Comparison of ENCODE assay signal across 29 mouse cellular contexts in the genomic region with DNA sequence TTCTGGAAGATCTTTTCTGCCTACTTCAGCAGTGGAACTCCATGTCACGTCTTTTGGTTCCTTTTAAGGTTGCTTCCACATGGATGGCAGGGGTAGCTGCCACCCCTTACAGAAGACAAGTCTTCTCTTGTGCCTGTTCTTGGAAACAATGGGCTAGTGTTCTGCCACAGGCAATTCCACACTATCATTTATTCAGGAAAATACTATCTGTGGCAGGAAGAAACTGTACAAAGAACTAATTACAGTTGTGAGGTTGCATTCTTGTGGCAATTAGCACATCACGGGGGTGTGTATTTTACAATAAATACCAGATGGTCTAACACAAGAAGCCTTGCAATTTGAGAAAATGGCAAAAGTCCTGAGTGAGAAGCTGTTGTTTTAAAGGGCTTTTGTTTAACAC.
DNase-seq lines count a peak whose midpoint lies in the region; ATAC-seq lines count a peak whose summit lies in the region.
"Had no signal": no experiment of that assay in that cellular context is flagged by ENCODE, and none has a peak within 500 bp of the region (broad histone marks: within the 10 kb centered on the region; RNA-seq: fewer than 3 reads in every experiment).

No protein-coding gene starts in this region.

- DNase-seq in forebrain, embryonic 11.5 days (ENCODE audit: low spot score), result no peak
- no peak for DNase-seq in forebrain, embryonic 10.5 days (ENCODE audit: extremely low spot score, low spot score)
- DNase-seq in brain, adult 2 months (ENCODE audit: low read depth, low spot score), result peak; percentile 75
- DNase-seq in retina, embryonic 14.5 days (ENCODE audit: low spot score), result peak; percentile 50
- DNase-seq in ovary, adult 18-20 months (ENCODE audit: low spot score), result no peak
- no peak for DNase-seq in left cerebral cortex, postnatal 14 days (ENCODE audit: low spot score in 2 of 2)
- no peak for DNase-seq in frontal cortex, postnatal 10 days (ENCODE audit: low spot score in 2 of 2)
- DNase-seq: adrenal gland, postnatal 25 days; cerebellum, adult 11 months; cerebellum, postnatal 10 days; gastrocnemius, postnatal 25 days; heart, postnatal 4 days; kidney, adult 8-10 months; kidney, postnatal 10 days; lung, adult 18-20 months; lung, postnatal 10 days; thymus, adult 18-20 months; thymus, postnatal 36 days had no signal

- no peak overlapping the region for H3K27ac ChIP-seq in forebrain, embryonic 11.5 days (ENCODE audit: low read depth, low read length)
- H3K27ac ChIP-seq in forebrain, embryonic 10.5 days, result no peak overlapping the region
- no peak overlapping the region for H3K27ac ChIP-seq in forebrain, embryonic 15.5 days (replicated peaks)
- H3K27ac ChIP-seq: embryonic facial prominence, embryonic 12.5 days; heart, embryonic 15.5 days; intestine, embryonic 15.5 days; limb, embryonic 13.5 days; liver, embryonic 12.5 days; midbrain, embryonic 15.5 days; stomach, embryonic 15.5 days had no signal

- no peaks in the 10 kb centered on the region for H3K9me3 ChIP-seq in forebrain, embryonic 11.5 days (ENCODE audit: control insufficient read depth, low read length)
- H3K9me3 ChIP-seq in forebrain, embryonic 10.5 days, result no peaks in the 10 kb centered on the region
- H3K9me3 ChIP-seq in forebrain, embryonic 15.5 days, result no peaks in the 10 kb centered on the region
- H3K9me3 ChIP-seq: embryonic facial prominence, embryonic 12.5 days; heart, embryonic 15.5 days; intestine, embryonic 15.5 days; limb, embryonic 13.5 days; liver, embryonic 12.5 days; midbrain, embryonic 15.5 days; neural tube, embryonic 13.5 days; stomach, embryonic 15.5 days had no signal

- WGBS in forebrain, embryonic 11.5 days, result 32% methylated on average over 2 of the region's 2 CpGs
- WGBS in forebrain, embryonic 10.5 days, result 41% methylated on average over 2 of the region's 2 CpGs
- WGBS in forebrain, embryonic 15.5 days, result 12% methylated on average over 2 of the region's 2 CpGs

- no peak overlapping the region for H3K9ac ChIP-seq in forebrain, embryonic 11.5 days (ENCODE audit: low read length)
- no peak overlapping the region for H3K9ac ChIP-seq in forebrain, embryonic 15.5 days (replicated peaks)
- H3K9ac ChIP-seq: embryonic facial prominence, embryonic 12.5 days; heart, embryonic 15.5 days; intestine, embryonic 15.5 days; limb, embryonic 13.5 days; liver, embryonic 12.5 days; midbrain, embryonic 15.5 days; neural tube, embryonic 13.5 days; stomach, embryonic 15.5 days had no signal

- no peaks in the 10 kb centered on the region for H3K27me3 ChIP-seq in forebrain, embryonic 11.5 days (ENCODE audit: control insufficient read depth, insufficient read depth, low read length)
- peaks cover 11% of the 10 kb centered on the region for H3K27me3 ChIP-seq in forebrain, embryonic 10.5 days (ENCODE audit: poor library complexity, severe bottlenecking)
- H3K27me3 ChIP-seq in forebrain, embryonic 15.5 days, result no peaks in the 10 kb centered on the region
- H3K27me3 ChIP-seq: embryonic facial prominence, embryonic 12.5 days; heart, embryonic 15.5 days; intestine, embryonic 15.5 days; limb, embryonic 13.5 days; liver, embryonic 12.5 days; midbrain, embryonic 15.5 days; neural tube, embryonic 13.5 days; stomach, embryonic 15.5 days had no signal

- H3K4me1 ChIP-seq in forebrain, embryonic 11.5 days (replicated peaks; ENCODE audit: control insufficient read depth, insufficient read depth, low read length), result peaks cover 2% of the 10 kb centered on the region; the same call in 1 of the 2 replicates
- peaks cover 32% of the 10 kb centered on the region for H3K4me1 ChIP-seq in forebrain, embryonic 10.5 days
- H3K4me1 ChIP-seq in forebrain, embryonic 15.5 days, result peaks cover 4% of the 10 kb centered on the region; the same call in 1 of the 2 replicates
- H3K4me1 ChIP-seq: embryonic facial prominence, embryonic 12.5 days; heart, embryonic 15.5 days; intestine, embryonic 15.5 days; liver, embryonic 12.5 days; midbrain, embryonic 15.5 days; neural tube, embryonic 13.5 days; stomach, embryonic 15.5 days had no signal

- peak; percentile 59 for ATAC-seq in forebrain, embryonic 11.5 days (replicated peaks; ENCODE audit: low FRiP score)
- ATAC-seq in forebrain, embryonic 15.5 days (replicated peaks), result 0 out of 2 replicates have a peak, but pooled peaks have one; percentile 55
- ATAC-seq: hindbrain, embryonic 16.5 days; intestine, embryonic 15.5 days; liver, embryonic 12.5 days; midbrain, embryonic 15.5 days had no signal

- no peak overlapping the region for H3K4me2 ChIP-seq in forebrain, embryonic 11.5 days (ENCODE audit: low read depth, low read length, severe bottlenecking)
- no peak overlapping the region for H3K4me2 ChIP-seq in forebrain, embryonic 15.5 days (replicated peaks)
- H3K4me2 ChIP-seq: embryonic facial prominence, embryonic 12.5 days; heart, embryonic 15.5 days; intestine, embryonic 15.5 days; limb, embryonic 13.5 days; liver, embryonic 12.5 days; midbrain, embryonic 15.5 days; neural tube, embryonic 13.5 days; stomach, embryonic 15.5 days had no signal

- intact Hi-C loops in left cerebral cortex, postnatal 14 days (cut with DNase I), result no loop called here

- H3K36me3 ChIP-seq in forebrain, embryonic 11.5 days (ENCODE audit: control insufficient read depth, insufficient read depth, low read length), result no peaks in the 10 kb centered on the region
- H3K36me3 ChIP-seq in forebrain, embryonic 10.5 days (replicated peaks), result no peaks in the 10 kb centered on the region
- H3K36me3 ChIP-seq in forebrain, embryonic 15.5 days, result no peaks in the 10 kb centered on the region
- H3K36me3 ChIP-seq: embryonic facial prominence, embryonic 12.5 days; heart, embryonic 15.5 days; intestine, embryonic 15.5 days; limb, embryonic 13.5 days; liver, embryonic 12.5 days; midbrain, embryonic 15.5 days; neural tube, embryonic 13.5 days; stomach, embryonic 15.5 days had no signal

- H3K4me3 ChIP-seq in forebrain, embryonic 11.5 days (ENCODE audit: low read depth, low read length), result no peak overlapping the region
- no peak overlapping the region for H3K4me3 ChIP-seq in forebrain, embryonic 10.5 days
- no peak overlapping the region for H3K4me3 ChIP-seq in forebrain, embryonic 15.5 days
- H3K4me3 ChIP-seq: embryonic facial prominence, embryonic 12.5 days; heart, embryonic 15.5 days; intestine, embryonic 15.5 days; limb, embryonic 13.5 days; liver, embryonic 12.5 days; midbrain, embryonic 15.5 days; myocyte; neural tube, embryonic 13.5 days; stomach, embryonic 15.5 days had no signal

Comparison
In these comparisons a context has a peak if more than half of its experiments do, and no peak if none do; other contexts are left out.
1. DNase-seq: peak in brain, adult 2 months (single experiment) and retina, embryonic 14.5 days (single experiment); none in forebrain, embryonic 11.5 days (single experiment), forebrain, embryonic 10.5 days (single experiment), ovary, adult 18-20 months (single experiment), left cerebral cortex, postnatal 14 days (0 of 2) and frontal cortex, postnatal 10 days (0 of 2).